Mouse (Mus musculus): ENCODE data around the gene Fbxw11. TPM values are rescaled to one million over a fixed set of nuclear protein-coding genes. Genes with fewer than 3 reads are reported as not detected.
"Not testable (repeated sequence)": the region's sequence is repeated elsewhere in the genome, so short reads cannot be mapped to it uniquely, and the experiment has no call there.

Gene Fbxw11
- polyA plus RNA-seq, 1 experiment from 2014 or later, result 118 TPM

- Histone ChIP-seq H3K27me3 (no peaks in the 10 kb centered on the region), H3K36me3 (no peaks in the 10 kb centered on the region), H3K4me1 (replicated peaks) (peaks cover 31% of the 10 kb centered on the region), H3K27ac (no peak overlapping the region), H3K9ac (no peak overlapping the region), H3K9me3 (no peaks in the 10 kb centered on the region), H3K4me3 (no peak overlapping the region), H3K4me2 (no peak overlapping the region)
- no peak for ATAC-seq (ENCODE audit: low FRiP score)
- WGBS, result 89% methylated on average over 6 of the region's 6 CpGs
These were observed 61.8 kb downstream of the Fbxw11 start for GRCm38 (mm10) chr11:32704241-32704890.

DNA sequence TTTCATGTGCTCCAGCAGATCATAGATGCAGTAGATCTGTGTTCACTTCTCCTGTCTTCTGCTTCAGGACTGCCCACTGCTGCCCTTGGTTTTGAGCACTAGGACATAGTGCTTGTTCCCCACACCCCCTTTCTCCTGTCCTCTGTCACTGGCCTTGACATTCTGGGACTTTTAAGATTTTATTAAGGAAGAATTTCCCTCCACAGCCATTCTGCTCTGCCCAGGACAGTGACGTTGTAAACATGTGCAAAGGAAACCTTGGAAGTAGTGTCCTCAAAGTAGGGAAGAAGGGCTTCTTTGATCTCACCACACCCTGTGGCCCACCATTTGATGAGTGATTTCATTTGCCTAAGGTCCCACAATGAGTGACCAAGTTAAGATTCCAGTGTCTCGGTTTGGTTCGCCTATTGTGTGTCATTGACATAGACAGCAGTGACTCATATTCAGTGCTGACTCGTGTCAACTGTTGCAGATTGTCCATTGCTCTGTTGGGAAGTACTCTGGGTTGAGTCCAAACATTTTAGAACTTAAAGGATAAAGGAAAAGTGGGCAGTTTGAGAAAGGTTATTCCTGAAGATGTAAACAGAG is 64.0 kb downstream of the Fbxw11 start:
- no peak overlapping the region for H3K27ac ChIP-seq
- H3K9ac ChIP-seq, result no peak overlapping the region
- H3K27me3 ChIP-seq, result no peaks in the 10 kb centered on the region
- no peak overlapping the region for H3K4me3 ChIP-seq
- ATAC-seq (ENCODE audit: low FRiP score), result no peak
- peaks cover 23% of the 10 kb centered on the region for H3K4me1 ChIP-seq (replicated peaks)
- no peaks in the 10 kb centered on the region for H3K9me3 ChIP-seq
- 83% methylated on average over 4 of the region's 4 CpGs for WGBS
- no peak overlapping the region for H3K4me2 ChIP-seq
- no peaks in the 10 kb centered on the region for H3K36me3 ChIP-seq

DNA sequence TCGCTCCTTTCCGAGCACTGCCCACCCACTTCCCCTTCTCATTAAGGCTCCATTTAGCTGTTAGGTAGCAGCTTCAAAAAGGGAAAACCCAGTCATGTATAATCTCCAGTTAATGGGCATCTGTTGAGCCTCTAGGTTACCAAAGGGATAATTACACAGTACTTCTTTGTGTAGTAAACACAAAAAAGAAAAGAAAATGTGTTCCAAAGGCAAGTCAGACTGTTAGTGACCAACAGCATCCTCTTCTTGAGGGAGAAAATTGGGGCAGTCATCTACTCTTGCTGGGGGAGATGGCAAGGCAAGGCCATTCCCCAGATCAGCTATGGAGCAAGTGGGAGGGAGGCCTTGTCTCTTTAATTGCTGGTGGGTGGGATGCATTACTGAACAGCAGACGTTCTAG is 65.0 kb downstream of the Fbxw11 start:
- Histone ChIP-seq H3K27ac (no peak overlapping the region), H3K27me3 (no peaks in the 10 kb centered on the region), H3K9me3 (no peaks in the 10 kb centered on the region), H3K9ac (no peak overlapping the region), H3K4me2 (no peak overlapping the region), H3K36me3 (peaks cover 9% of the 10 kb centered on the region), H3K4me3 (no peak overlapping the region), H3K4me1 (replicated peaks) (peaks cover 20% of the 10 kb centered on the region)
- no peak for ATAC-seq (ENCODE audit: low FRiP score)
- WGBS, result 69% methylated on average over 3 of the region's 3 CpGs

GRCm38 (mm10) chr11:32708739-32709501 is 66.4 kb downstream of the Fbxw11 start:
- no peaks in the 10 kb centered on the region for H3K27me3 ChIP-seq
- H3K4me2 ChIP-seq, result no peak overlapping the region
- ATAC-seq (ENCODE audit: low FRiP score), result no peak
- H3K9ac ChIP-seq, result no peak overlapping the region
- peaks cover 14% of the 10 kb centered on the region for H3K4me1 ChIP-seq (replicated peaks)
- 81% methylated on average over 14 of the region's 14 CpGs for WGBS
- H3K4me3 ChIP-seq, result no peak overlapping the region
- peaks cover 15% of the 10 kb centered on the region for H3K36me3 ChIP-seq
- peak overlapping the region; percentile 40; the same call in 1 of the 2 replicates for H3K27ac ChIP-seq
- H3K9me3 ChIP-seq, result no peaks in the 10 kb centered on the region

GRCm38 (mm10) chr11:32709563-32709962 is 67.0 kb downstream of the Fbxw11 start:
- no peak overlapping the region for H3K4me2 ChIP-seq
- no peaks in the 10 kb centered on the region for H3K9me3 ChIP-seq
- peaks cover 15% of the 10 kb centered on the region for H3K36me3 ChIP-seq
- no peak overlapping the region for H3K27ac ChIP-seq
- peaks cover 9% of the 10 kb centered on the region for H3K4me1 ChIP-seq (replicated peaks)
- no peak overlapping the region for H3K9ac ChIP-seq
- H3K4me3 ChIP-seq, result no peak overlapping the region
- ATAC-seq (ENCODE audit: low FRiP score), result no peak
- 16% methylated on average over 1 of the region's 1 CpGs for WGBS
- H3K27me3 ChIP-seq, result no peaks in the 10 kb centered on the region

GRCm38 (mm10) chr11:32714230-32714629 is 71.7 kb downstream of the Fbxw11 start:
- Histone ChIP-seq H3K27me3 (no peaks in the 10 kb centered on the region), H3K36me3 (peaks cover 15% of the 10 kb centered on the region), H3K9me3 (no peaks in the 10 kb centered on the region), H3K27ac (no peak overlapping the region), H3K4me1 (replicated peaks) (peaks cover 24% of the 10 kb centered on the region), H3K4me2 (no peak overlapping the region), H3K4me3 (no peak overlapping the region), H3K9ac (no peak overlapping the region)
- WGBS, result 63% methylated on average over 5 of the region's 5 CpGs
- ATAC-seq (ENCODE audit: low FRiP score), result no peak

DNA sequence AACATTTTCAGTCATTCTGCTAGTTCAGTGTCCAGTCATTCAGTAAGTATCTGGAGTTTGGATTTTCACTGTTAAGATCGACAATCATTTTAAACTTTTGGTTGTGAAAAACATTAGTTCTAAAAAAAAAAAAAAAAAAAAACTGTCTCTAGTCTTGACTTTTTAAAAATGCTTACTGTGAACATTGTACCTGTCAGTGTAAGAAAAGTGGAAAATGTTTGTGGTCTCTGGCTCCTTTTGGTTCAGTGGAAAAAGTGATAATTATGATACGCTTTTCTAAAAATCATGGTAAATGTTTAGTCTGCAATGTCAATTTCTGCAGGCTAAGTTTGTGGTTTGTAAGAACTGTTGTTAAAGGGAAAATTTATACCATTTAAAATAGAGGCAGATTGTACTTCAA is 72.4 kb downstream of the Fbxw11 start:
- ATAC-seq (ENCODE audit: low FRiP score), result no peak
- 97% methylated on average over 2 of the region's 2 CpGs for WGBS
- Histone ChIP-seq H3K27ac (no peak overlapping the region), H3K9ac (no peak overlapping the region), H3K27me3 (no peaks in the 10 kb centered on the region), H3K9me3 (no peaks in the 10 kb centered on the region), H3K4me1 (replicated peaks) (peaks cover 24% of the 10 kb centered on the region), H3K4me2 (no peak overlapping the region), H3K4me3 (no peak overlapping the region), H3K36me3 (peaks cover 15% of the 10 kb centered on the region)

DNA sequence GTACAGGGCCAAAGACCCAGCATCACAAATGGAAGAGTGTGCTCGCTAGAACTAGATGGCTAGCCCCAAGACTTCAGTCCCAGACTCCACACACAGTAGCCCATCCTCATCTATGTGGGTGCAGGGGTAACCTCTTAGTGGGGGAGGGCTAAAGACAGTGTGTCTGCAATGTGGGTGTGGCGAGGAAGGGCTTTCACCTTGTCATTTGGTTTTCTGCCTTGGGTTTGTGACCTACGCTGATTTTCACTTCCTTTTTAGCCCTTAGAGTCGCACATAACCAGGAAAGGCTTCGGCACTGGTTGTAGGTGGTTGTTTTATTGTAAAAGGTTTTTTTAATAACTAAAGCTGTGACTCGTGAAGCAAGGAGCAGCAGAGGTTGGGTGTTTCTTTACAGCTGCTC is 73.0 kb downstream of the Fbxw11 start:
- ATAC-seq (ENCODE audit: low FRiP score), result no peak
- Histone ChIP-seq H3K4me1 (replicated peaks) (peaks cover 24% of the 10 kb centered on the region), H3K27me3 (no peaks in the 10 kb centered on the region), H3K36me3 (peaks cover 15% of the 10 kb centered on the region), H3K4me3 (no peak overlapping the region), H3K27ac (no peak overlapping the region), H3K4me2 (no peak overlapping the region), H3K9ac (no peak overlapping the region), H3K9me3 (no peaks in the 10 kb centered on the region)
- 89% methylated on average over 6 of the region's 6 CpGs for WGBS

- H3K4me3 ChIP-seq, result no peak overlapping the region
- H3K4me1 ChIP-seq (replicated peaks), result peaks cover 24% of the 10 kb centered on the region
- no peak overlapping the region for H3K4me2 ChIP-seq
- 82% methylated on average over 5 of the region's 5 CpGs for WGBS
- no peak overlapping the region for H3K9ac ChIP-seq
- no peak overlapping the region for H3K27ac ChIP-seq
- H3K36me3 ChIP-seq, result peaks cover 15% of the 10 kb centered on the region
- H3K27me3 ChIP-seq, result no peaks in the 10 kb centered on the region
- H3K9me3 ChIP-seq, result no peaks in the 10 kb centered on the region
- no peak for ATAC-seq (ENCODE audit: low FRiP score)
These were observed 73.4 kb downstream of the Fbxw11 start for GRCm38 (mm10) chr11:32715970-32716369.

DNA sequence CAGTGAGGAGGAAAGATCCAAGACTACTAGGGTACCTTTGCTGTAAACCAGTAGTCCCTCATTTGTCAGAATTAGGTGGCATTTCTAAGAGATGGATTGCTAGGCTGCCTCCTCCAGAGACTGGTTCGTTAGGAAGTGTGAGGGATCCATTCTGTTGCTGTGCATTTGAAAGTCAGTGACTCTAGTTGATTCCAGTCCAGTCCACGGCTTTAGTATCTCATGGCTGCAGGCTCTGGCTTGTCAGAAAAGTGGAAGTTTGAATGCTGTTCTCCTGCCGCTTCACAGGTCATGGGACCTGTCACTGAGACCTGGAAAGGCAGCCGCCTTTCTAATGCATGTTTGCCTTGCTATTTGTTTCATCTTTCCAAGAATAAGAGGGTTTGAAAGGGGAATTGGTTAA is 74.4 kb downstream of the Fbxw11 start:
- Histone ChIP-seq H3K27me3 (no peaks in the 10 kb centered on the region), H3K4me2 (no peak overlapping the region), H3K9ac (no peak overlapping the region), H3K4me1 (replicated peaks) (peaks cover 24% of the 10 kb centered on the region), H3K27ac (no peak overlapping the region), H3K4me3 (no peak overlapping the region), H3K9me3 (no peaks in the 10 kb centered on the region), H3K36me3 (peaks cover 12% of the 10 kb centered on the region)
- ATAC-seq (ENCODE audit: low FRiP score), result no peak
- 86% methylated on average over 4 of the region's 4 CpGs for WGBS

DNA sequence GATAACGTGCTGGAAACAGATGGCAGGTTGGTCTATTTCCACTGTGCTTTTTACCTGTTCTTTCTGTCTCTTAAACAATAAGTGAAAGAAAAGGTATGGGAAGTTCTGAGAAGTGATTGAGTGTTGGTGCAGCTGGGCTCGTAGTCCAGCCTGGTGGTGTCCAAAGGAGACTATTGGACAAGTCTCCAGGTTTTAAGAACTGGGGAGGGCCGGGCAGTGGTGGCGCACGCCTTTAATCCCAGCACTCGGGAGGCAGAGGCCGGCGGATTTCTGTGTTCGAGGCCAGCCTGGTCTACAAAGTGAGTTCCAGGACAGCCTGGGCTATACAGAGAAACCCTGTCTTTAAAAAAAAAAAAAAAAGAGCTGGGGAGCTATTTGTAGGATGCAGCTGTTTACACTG is 75.2 kb downstream of the Fbxw11 start:
- H3K9me3 ChIP-seq; H3K27me3 ChIP-seq; ATAC-seq (ENCODE audit: low FRiP score); H3K4me3 ChIP-seq; H3K9ac ChIP-seq; H3K4me2 ChIP-seq; H3K27ac ChIP-seq; H3K36me3 ChIP-seq: not testable (repeated sequence)
- WGBS, result 96% methylated on average over 9 of the region's 9 CpGs
- H3K4me1 ChIP-seq (replicated peaks), result peaks cover 24% of the 10 kb centered on the region

GRCm38 (mm10) chr11:32718371-32718770 is 75.8 kb downstream of the Fbxw11 start:
- H3K36me3 ChIP-seq, result no peaks in the 10 kb centered on the region
- 65% methylated on average over 2 of the region's 2 CpGs for WGBS
- peaks cover 24% of the 10 kb centered on the region for H3K4me1 ChIP-seq (replicated peaks)
- no peak for ATAC-seq (ENCODE audit: low FRiP score)
- H3K4me3 ChIP-seq, result no peak overlapping the region
- H3K27ac ChIP-seq, result no peak overlapping the region
- no peaks in the 10 kb centered on the region for H3K27me3 ChIP-seq
- no peak overlapping the region for H3K9ac ChIP-seq
- H3K9me3 ChIP-seq, result no peaks in the 10 kb centered on the region
- H3K4me2 ChIP-seq, result no peak overlapping the region

Measured in hindbrain, embryonic 13.5 days (tissue).